Mouse (Mus musculus) small intestine, adult 2 months (tissue): ENCODE measurements around the gene Pnp2. TPM values are rescaled to one million over a fixed set of nuclear protein-coding genes. Genes with fewer than 3 reads are reported as not detected.
A peak's percentile ranks its signal among the peaks of the same experiment; 100 is the strongest.

ENCODE experiments used
- H3K27ac ChIP-seq: fragments of 200-500 bp; 2 replicates; pipeline ENCODE4 v1.5.1; 2012; ENCODE audit warnings: low read depth, low read length, control low read depth, inconsistent platforms; ENCODE audit not compliant: insufficient read depth
- H3K27me3 ChIP-seq: fragments of 200-500 bp; 2 replicates; pipeline ENCODE4 v1.6.1; 2012; ENCODE audit warnings: mild to moderate bottlenecking, moderate library complexity, low read length, inconsistent platforms; ENCODE audit not compliant: control insufficient read depth, insufficient read depth
- H3K36me3 ChIP-seq: fragments of 200-500 bp; 2 replicates; pipeline ENCODE4 v1.6.1; 2012; ENCODE audit warnings: mild to moderate bottlenecking, low read length, control low read depth, inconsistent platforms; ENCODE audit not compliant: control insufficient read depth, insufficient read depth
- H3K4me1 ChIP-seq: fragments of 200-500 bp; 2 replicates; pipeline ENCODE4 v1.6.1; 2012; ENCODE audit warnings: low read length, inconsistent platforms, mixed read lengths; ENCODE audit not compliant: control insufficient read depth, insufficient read depth, insufficient read length
- H3K4me3 ChIP-seq: fragments of 200-500 bp; 2 replicates; pipeline ENCODE4 v1.5.1; 2012; ENCODE audit warnings: low read depth, mild to moderate bottlenecking, control low read depth, inconsistent platforms, low read length, moderate library complexity
- CTCF ChIP-seq: fragments of 200-500 bp; IDR thresholded peaks from 2 replicates; pipeline ENCODE4 v1.5.1; 2012; ENCODE audit warnings: low read depth, mild to moderate bottlenecking, control low read depth, inconsistent platforms, low read length, moderate library complexity, mixed read lengths; ENCODE audit not compliant: insufficient replicate concordance, insufficient read length; ENCODE audit errors: extremely low read depth
- POLR2A ChIP-seq: fragments of 200-500 bp; IDR thresholded peaks from 2 replicates; pipeline ENCODE4 v1.6.1; 2012; ENCODE audit warnings: low read depth, mild to moderate bottlenecking, control low read depth, inconsistent platforms, low read length, moderate library complexity
- WGBS: fragments of 180-500 bp; shearing (Covaris S2); methylation state at CpG from one replicate; pipeline ENCODE4 v1.1.7; 2018; 5-methylcytosine and 5-hydroxymethylcytosine counted together
- polyA plus RNA-seq: library from polyadenylated mRNA; depleted of rRNA; stranded (reverse); fragments of >200 nt; gene quantifications from 2 replicates; pipeline ENCODE4 v1.2.3, GENCODE M21; 2012

Pnp2 gene
- polyA plus RNA-seq, 1 experiment = 87.2 TPM

DNA sequence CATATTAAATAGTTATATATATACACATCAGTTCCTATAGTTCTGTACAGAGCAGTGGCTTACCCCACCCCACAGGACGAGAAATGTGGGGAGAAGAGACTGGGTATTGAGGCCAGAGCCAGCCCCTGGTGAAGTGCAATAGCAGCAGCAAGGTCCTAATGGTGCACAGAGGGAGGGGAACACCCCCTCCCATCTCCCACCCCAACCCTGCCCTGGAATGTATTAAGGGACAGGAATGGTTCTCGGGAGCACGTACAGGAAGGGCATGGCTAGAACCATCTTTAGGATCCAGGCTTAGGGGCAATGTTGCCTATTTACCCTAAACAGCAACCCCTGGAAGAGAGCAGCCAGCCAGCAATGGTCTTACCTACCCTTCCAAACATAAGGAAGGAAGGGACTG is 28.4 kb upstream of the Pnp2 start:
- Histone ChIP-seq H3K36me3 (peaks cover 29% of the 10 kb centered on the region), H3K27me3 (no peaks in the 10 kb centered on the region), H3K4me3 (no peak overlapping the region), H3K27ac (no peak overlapping the region), H3K4me1 (peaks cover 11% of the 10 kb centered on the region; the same call in 1 of the 2 replicates)
- WGBS = 70% methylated on average over 3 of the region's 3 CpGs
- TF ChIP-seq POLR2A (no peak), CTCF (no peak)

DNA sequence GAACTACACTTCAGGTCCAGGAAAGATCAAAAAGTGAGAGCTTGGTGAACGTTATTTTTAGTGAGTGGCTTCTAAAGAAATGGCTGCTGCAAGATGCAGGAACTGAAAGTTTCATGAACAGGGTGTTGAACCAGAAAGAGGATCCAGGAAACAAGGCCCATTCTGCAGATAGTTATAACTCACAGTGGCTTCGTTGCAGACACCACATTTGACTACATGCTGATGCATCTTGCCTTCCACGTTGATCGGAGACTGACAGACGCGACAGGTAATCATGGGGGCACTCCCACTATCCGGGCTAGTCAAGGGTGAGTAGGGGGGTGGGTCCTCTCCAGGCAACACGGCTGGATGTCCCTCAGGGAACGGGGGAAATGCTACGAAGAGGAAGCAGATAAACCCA is 25.8 kb upstream of the Pnp2 start:
- Histone ChIP-seq H3K4me1 (peaks cover 11% of the 10 kb centered on the region; the same call in 1 of the 2 replicates), H3K27me3 (no peaks in the 10 kb centered on the region), H3K4me3 (peak overlapping the region; percentile 72), H3K36me3 (peaks cover 29% of the 10 kb centered on the region), H3K27ac (peak overlapping the region; percentile 92)
- 5% methylated on average over 10 of the region's 10 CpGs for WGBS
- TF ChIP-seq CTCF = no peak
- no peak for TF ChIP-seq POLR2A

DNA sequence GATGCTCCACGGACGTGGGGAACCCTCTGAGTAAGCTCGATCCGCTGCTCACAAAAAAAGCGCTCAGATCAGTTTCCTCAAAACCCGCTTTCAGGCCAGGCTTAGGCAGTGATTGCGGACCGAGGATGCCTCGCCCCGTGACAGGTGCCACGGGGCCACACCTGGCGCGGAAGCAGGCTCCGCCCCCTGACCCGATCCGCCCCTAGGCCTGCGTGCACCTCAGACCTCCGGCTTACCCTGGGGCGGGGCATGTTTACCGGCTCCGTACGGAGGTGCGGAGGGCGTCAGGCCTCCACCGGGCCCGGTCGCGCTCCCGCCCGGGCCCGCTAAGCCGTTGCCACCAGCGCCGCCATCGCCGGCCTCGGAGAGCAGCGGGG is 25.4 kb upstream of the Pnp2 start:
- peaks cover 9% of the 10 kb centered on the region; the same call in 1 of the 2 replicates for H3K4me1 ChIP-seq
- peaks cover 29% of the 10 kb centered on the region for H3K36me3 ChIP-seq
- peak overlapping the region; percentile 92 for H3K27ac ChIP-seq
- WGBS = under 1% methylated on average over 38 of the region's 38 CpGs
- peak overlapping the region; percentile 72 for H3K4me3 ChIP-seq
- TF ChIP-seq CTCF (no peak), POLR2A (no peak)
- H3K27me3 ChIP-seq = no peaks in the 10 kb centered on the region

DNA sequence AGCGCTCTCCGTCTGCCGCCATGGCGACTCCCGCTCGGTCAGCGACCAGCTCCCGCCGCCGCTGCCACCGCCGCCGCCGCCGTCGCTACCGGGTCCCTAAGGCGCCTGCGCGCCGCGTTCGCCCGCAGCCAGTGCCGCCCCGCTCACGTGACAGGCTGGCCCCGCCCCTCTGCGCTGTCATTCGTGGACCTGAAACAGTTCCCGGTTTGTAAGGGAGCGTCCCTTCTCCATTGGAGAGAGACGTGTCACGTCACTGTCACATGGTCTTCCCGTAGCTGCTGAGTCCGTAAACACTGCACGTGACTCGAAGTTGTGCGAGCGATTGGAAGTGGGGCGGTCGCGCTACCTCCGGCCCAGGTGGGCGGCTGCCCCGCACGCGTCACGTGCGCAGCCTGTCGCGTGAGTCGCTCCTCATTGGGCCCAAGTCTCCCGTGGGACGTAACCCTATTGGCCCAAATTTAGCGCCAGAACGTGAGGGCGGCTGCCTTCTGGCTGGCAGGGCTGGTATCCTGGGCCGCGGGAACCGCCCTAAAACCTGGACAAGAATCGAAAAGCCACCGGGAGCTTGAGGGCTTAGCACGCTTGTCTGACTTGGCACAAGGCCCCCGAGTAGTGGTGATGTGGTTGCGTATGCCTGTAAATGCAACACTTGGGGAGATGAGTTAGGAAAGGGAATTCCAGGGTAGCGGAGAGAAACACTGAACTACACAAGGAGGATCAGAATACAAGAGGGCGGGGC is 24.9 kb upstream of the Pnp2 start, which contains the start of the genes Pip4p1 and Pnp:
Pip4p1 (minus strand) TSS at position 103 of the 739 bp plus-strand sequence.
Pnp (plus strand) TSS at position 329 of the 739 bp plus-strand sequence.
- Histone ChIP-seq H3K4me1 (peaks cover 7% of the 10 kb centered on the region; the same call in 1 of the 2 replicates), H3K27me3 (no peaks in the 10 kb centered on the region), H3K27ac (peak within 1 kb of the TSS; percentile 92), H3K4me3 (peak within 1 kb of the TSS; percentile 72), H3K36me3 (peaks cover 29% of the 10 kb centered on the region)
- TF ChIP-seq CTCF = no peak
- TF ChIP-seq POLR2A = peak; percentile 44; the same call in 1 of the 2 replicates
- under 1% methylated on average over 68 of the region's 68 CpGs for WGBS

DNA sequence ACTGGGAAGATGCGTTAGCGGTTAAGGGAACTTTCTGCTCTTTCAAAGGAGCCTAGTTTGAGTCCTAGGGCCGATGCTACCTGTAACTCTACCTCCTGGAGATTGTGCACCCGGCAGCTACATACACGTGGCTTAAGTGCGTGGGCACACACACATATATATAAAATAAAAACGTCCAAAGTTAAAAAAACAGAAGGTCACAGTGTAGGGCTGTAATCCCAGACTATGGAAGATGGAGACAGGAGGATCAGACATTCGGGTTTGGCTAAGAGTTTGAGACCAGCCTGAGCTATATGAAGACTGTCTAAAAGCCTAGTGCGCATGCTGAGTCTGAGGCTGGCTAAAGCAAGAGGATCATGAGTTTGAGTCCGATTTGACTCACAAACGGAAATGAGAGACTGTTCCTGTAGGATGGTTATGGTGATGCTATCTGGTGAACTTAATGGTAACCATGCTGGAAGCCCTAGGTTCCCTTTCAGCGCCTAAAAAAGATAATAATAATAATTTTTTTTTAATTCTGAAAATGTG is 24.2 kb upstream of the Pnp2 start:
- Histone ChIP-seq H3K4me3 (peak overlapping the region; percentile 72), H3K36me3 (peaks cover 25% of the 10 kb centered on the region), H3K27me3 (no peaks in the 10 kb centered on the region), H3K27ac (peak overlapping the region; percentile 80), H3K4me1 (peaks cover 7% of the 10 kb centered on the region; the same call in 1 of the 2 replicates)
- 11% methylated on average over 12 of the region's 12 CpGs for WGBS
- TF ChIP-seq POLR2A (no peak), CTCF (no peak)

DNA sequence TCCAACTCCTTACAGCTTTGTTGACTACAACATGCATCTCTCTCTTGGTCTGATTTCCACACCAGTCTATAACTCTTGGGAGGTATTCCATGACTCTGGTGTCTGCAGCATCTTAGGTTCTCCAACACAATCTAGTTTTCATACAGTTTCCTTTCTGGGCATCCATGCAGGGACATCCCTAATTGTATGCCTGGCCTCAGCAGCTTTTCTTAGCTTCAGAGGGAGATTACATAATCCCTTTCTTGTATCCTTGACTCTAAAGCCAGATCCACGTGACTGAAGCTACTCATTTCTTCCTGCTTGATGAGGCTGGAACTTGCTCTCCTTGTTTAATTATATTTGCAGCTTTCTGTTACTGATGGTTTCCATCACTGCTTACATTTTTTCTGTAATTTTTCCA is 19.1 kb upstream of the Pnp2 start:
- no peak overlapping the region for H3K27ac ChIP-seq
- no peaks in the 10 kb centered on the region for H3K27me3 ChIP-seq
- H3K36me3 ChIP-seq = no peaks in the 10 kb centered on the region
- peaks cover under 1% of the 10 kb centered on the region; the same call in 1 of the 2 replicates for H3K4me1 ChIP-seq
- WGBS = 42% methylated on average over 1 of the region's 1 CpGs
- H3K4me3 ChIP-seq = no peak overlapping the region
- TF ChIP-seq CTCF = no peak
- no peak for TF ChIP-seq POLR2A
